Mouse (Mus musculus) hindbrain, embryonic 12.5 days (tissue): Measurements from ENCODE around the gene Il17re. TPM values are rescaled to one million over a fixed set of nuclear protein-coding genes. Genes with fewer than 3 reads are reported as not detected.

Experiments
- ATAC-seq: fragments of 200-750 bp; cut with Nextera tagmentation; 2 replicates; pipeline ENCODE4 v1.8.0; 2017; ENCODE audit warnings: moderate TSS enrichment; ENCODE audit not compliant: low FRiP score
- H3K27ac ChIP-seq: fragments of 300-500 bp; sonication (generic); 2 replicates; pipeline ENCODE4 v1.5.1; 2016; ENCODE audit warnings: mild to moderate bottlenecking
- H3K27me3 ChIP-seq: fragments of 300-500 bp; sonication (generic); 2 replicates; pipeline ENCODE4 v1.6.1; 2016; ENCODE audit warnings: mild to moderate bottlenecking
- H3K36me3 ChIP-seq: fragments of 300-500 bp; sonication (generic); 2 replicates; pipeline ENCODE4 v1.6.1; 2016; ENCODE audit warnings: mild to moderate bottlenecking
- H3K4me1 ChIP-seq: fragments of 300-500 bp; sonication (generic); 2 replicates; pipeline ENCODE4 v1.6.1; 2016
- H3K4me2 ChIP-seq: fragments of 300-500 bp; sonication (generic); replicated peaks from 2 replicates; pipeline ENCODE4 v1.6.1; 2016; ENCODE audit warnings: mild to moderate bottlenecking
- H3K4me3 ChIP-seq: fragments of 300-500 bp; sonication (generic); 2 replicates; pipeline ENCODE4 v1.5.1; 2016; ENCODE audit warnings: mild to moderate bottlenecking
- H3K9ac ChIP-seq: fragments of 300-500 bp; sonication (generic); 2 replicates; pipeline ENCODE4 v1.6.1; 2016; ENCODE audit warnings: mild to moderate bottlenecking, moderate library complexity
- H3K9me3 ChIP-seq: fragments of 300-500 bp; sonication (generic); replicated peaks from 2 replicates; pipeline ENCODE4 v1.6.1; 2016; ENCODE audit warnings: mild to moderate bottlenecking
- WGBS: fragments of 180-500 bp; shearing (Covaris S2); methylation state at CpG from one replicate; pipeline ENCODE4 v1.1.7; 2016; 5-methylcytosine and 5-hydroxymethylcytosine counted together
- polyA plus RNA-seq: library from polyadenylated mRNA; unstranded; fragments of >200 nt; fragmentation: Nextera tagmentation; extraction: Ambion mirVana; gene quantifications from 2 replicates; pipeline ENCODE4 v1.2.1, GENCODE M21; 2016

Gene Il17re
- polyA plus RNA-seq, 1 experiment from 2014 or later: 1.1 TPM

DNA sequence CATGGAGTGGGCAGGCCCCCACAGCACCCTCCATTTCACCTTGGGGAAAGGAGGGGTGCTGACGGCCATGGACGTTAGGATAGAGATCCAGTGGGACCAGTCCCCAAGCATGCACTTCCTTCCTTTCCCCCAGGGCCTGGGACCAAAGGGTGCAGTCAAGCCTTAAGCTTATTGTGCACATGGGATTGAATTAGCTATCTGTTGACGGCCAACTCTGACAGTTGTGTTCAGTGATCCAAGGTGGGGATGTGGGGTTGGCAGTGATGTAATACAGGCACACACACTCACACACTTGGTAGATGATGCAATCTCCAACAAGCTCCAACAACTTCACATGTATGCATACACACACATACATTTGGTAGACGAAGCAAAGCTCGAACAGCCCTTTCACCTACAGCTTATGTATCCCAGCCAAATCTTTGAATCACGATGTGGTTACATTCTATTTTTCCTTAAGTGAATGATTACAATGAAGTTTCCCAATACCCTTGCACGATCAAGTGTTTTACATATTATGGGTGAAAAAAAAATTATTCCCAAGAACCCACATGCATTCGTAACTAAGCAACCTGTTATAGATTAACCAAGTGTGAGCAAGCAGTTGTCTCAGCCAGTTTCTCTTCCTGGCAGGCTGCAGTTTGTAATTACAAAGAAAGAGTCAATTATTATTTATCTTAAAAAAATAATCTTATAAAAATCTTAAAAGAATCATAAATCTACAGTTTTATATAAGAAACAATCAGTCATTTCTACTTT is 13.9 kb upstream of the Il17re start:
- H3K4me2 ChIP-seq: no peak overlapping the region
- peaks cover 8% of the 10 kb centered on the region for H3K4me1 ChIP-seq
- 82% methylated on average over 6 of the region's 8 CpGs for WGBS
- no peak overlapping the region for H3K27ac ChIP-seq
- peaks cover 28% of the 10 kb centered on the region for H3K36me3 ChIP-seq
- H3K9me3 ChIP-seq: no peaks in the 10 kb centered on the region
- no peak overlapping the region for H3K9ac ChIP-seq
- no peaks in the 10 kb centered on the region for H3K27me3 ChIP-seq
- no peak overlapping the region for H3K4me3 ChIP-seq
- ATAC-seq: no peak

DNA sequence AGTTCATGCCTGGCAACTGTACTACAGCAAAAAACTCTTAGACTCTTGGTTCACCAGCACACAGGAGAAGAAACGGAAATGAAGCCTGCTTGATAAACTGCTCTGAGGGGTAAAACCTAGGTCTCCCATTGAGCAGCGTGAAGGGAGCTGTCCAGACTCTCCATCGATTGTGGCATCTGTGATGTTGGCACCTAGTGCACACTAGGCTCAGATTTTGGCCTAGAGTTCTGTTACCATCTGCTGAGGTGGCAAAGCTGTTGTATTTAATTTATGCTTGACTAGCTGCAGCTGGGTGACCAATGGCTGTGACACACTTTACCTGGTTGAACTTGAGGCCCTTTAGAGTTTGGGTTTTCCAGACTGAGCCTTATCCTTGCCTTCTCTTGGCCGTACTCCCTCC is 10.6 kb upstream of the Il17re start:
- no peaks in the 10 kb centered on the region for H3K9me3 ChIP-seq
- no peaks in the 10 kb centered on the region for H3K27me3 ChIP-seq
- WGBS: 95% methylated on average over 4 of the region's 4 CpGs
- peaks cover 8% of the 10 kb centered on the region for H3K4me1 ChIP-seq
- no peak overlapping the region for H3K27ac ChIP-seq
- H3K36me3 ChIP-seq: peaks cover 28% of the 10 kb centered on the region
- H3K4me3 ChIP-seq: no peak overlapping the region
- H3K4me2 ChIP-seq: no peak overlapping the region
- H3K9ac ChIP-seq: no peak overlapping the region
- no peak for ATAC-seq

DNA sequence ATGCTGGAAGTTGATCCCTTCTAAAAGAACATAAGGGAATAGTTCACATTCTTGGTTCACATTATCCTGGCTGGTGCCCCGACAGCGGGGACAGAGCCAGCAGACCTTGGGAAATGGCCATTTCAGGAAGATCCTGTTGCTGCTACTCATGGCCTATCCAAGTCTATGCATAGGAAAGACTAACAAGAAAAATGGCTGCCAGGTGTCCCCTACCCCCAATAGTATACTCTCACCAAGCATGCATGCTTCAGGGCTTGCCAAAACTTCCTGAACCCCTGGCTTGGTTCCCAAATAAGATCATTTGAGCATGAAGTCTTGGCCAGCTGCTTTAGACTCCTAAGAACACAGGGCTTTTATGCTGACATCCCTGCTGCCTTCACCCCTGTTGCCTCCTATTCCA is 6.4 kb upstream of the Il17re start:
- H3K4me2 ChIP-seq: no peak overlapping the region
- WGBS: 86% methylated on average over 2 of the region's 2 CpGs
- no peaks in the 10 kb centered on the region for H3K27me3 ChIP-seq
- ATAC-seq: no peak
- H3K27ac ChIP-seq: no peak overlapping the region
- H3K4me3 ChIP-seq: no peak overlapping the region
- H3K9me3 ChIP-seq: no peaks in the 10 kb centered on the region
- H3K4me1 ChIP-seq: no peaks in the 10 kb centered on the region
- H3K9ac ChIP-seq: no peak overlapping the region
- H3K36me3 ChIP-seq: peaks cover 22% of the 10 kb centered on the region

DNA sequence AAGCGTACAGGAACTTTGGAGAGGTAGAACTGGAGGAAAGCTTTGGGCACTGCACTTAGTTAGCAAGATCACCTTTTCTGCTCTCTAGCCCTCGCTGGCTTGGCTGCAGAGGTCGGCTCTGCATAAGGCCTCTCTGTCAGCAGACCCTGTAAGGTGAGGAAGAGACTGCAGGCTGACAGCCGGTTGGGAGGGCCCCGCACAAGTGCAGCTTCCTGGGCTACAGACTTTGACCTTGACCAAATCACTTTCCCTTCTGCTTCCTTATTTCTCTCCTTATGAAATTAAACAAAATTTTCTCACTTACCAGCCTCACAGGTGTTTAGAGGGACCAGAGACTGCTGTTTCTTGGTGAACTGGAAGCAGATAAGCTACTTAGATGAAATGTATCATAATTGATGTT is 3.3 kb upstream of the Il17re start:
- WGBS: 74% methylated on average over 5 of the region's 5 CpGs
- no peak overlapping the region for H3K27ac ChIP-seq
- H3K4me1 ChIP-seq: no peaks in the 10 kb centered on the region
- H3K4me2 ChIP-seq: no peak overlapping the region
- no peak for ATAC-seq
- no peak overlapping the region for H3K4me3 ChIP-seq
- no peaks in the 10 kb centered on the region for H3K9me3 ChIP-seq
- H3K36me3 ChIP-seq: no peaks in the 10 kb centered on the region
- H3K9ac ChIP-seq: no peak overlapping the region
- H3K27me3 ChIP-seq: peaks cover 5% of the 10 kb centered on the region; the same call in 1 of the 2 replicates

DNA sequence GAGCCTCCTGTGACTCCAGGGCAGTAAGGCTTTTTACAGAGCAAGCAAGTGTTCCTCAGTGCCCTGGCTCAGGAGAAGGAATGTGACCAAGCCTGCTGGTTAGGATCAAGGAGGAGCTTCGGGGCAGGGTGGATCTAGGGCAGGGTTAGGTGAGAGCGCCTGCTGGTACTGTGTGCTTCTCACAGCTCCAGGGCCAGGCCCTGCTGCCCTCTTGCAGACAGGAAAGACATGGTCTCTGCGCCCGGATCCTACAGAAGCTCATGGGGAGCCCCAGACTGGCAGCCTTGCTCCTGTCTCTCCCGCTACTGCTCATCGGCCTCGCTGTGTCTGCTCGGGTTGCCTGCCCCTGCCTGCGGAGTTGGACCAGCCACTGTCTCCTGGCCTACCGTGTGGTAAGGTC is 351 bp downstream of the Il17re start:
- no peak overlapping the region for H3K4me3 ChIP-seq
- H3K4me1 ChIP-seq: no peaks in the 10 kb centered on the region
- 70% methylated on average over 10 of the region's 10 CpGs for WGBS
- H3K9me3 ChIP-seq: no peaks in the 10 kb centered on the region
- no peaks in the 10 kb centered on the region for H3K36me3 ChIP-seq
- peaks cover 5% of the 10 kb centered on the region; the same call in 1 of the 2 replicates for H3K27me3 ChIP-seq
- H3K4me2 ChIP-seq: no peak overlapping the region
- H3K27ac ChIP-seq: no peak overlapping the region
- no peak overlapping the region for H3K9ac ChIP-seq
- ATAC-seq: no peak

DNA sequence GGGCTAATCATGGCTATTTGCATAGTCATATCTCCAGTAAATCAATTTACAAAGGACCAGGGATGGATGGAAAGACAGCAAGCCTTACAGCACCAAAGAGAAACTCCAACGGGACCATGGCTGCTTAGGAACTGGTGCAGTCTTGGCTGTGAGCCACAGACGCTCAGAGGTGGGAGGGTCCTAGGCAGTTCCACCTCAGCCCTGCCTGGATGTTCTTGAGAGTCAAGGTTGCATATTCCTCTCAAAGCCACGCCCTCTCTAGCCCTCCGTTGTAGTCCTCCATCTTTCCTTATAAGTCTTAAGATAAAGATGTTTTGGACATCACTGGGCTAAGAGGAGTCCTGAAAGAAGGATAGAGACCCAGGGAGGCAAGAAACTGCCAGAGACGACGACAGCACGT is 5.8 kb downstream of the Il17re start:
- WGBS: 73% methylated on average over 7 of the region's 7 CpGs
- no peaks in the 10 kb centered on the region for H3K4me1 ChIP-seq

DNA sequence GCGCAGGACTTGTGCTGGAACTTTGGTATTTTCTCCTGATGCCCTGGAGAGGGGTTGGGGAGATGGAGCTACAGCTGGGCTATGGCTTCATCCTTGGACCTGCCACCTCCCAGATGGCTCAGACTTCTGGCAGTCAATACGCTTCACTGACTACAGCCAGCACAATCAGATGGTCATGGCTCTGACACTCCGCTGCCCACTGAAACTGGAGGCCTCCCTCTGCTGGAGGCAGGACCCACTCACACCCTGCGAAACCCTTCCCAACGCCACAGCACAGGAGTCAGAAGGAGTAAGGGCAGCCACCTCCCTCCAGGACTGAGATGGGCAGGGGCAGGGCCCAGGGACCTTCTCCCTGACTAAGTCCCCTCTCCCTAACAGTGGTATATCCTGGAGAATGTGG is 7.3 kb downstream of the Il17re start:
- H3K27me3 ChIP-seq: peaks cover 21% of the 10 kb centered on the region
- no peak overlapping the region for H3K27ac ChIP-seq
- no peak overlapping the region for H3K9ac ChIP-seq
- peaks cover 9% of the 10 kb centered on the region for H3K4me1 ChIP-seq
- H3K9me3 ChIP-seq: no peaks in the 10 kb centered on the region
- 40% methylated on average over 5 of the region's 5 CpGs for WGBS
- ATAC-seq: no peak
- no peaks in the 10 kb centered on the region for H3K36me3 ChIP-seq
- H3K4me3 ChIP-seq: no peak overlapping the region
- no peak overlapping the region for H3K4me2 ChIP-seq

More for the DNA sequence above, 5.8 kb downstream of the Il17re start:
- Histone ChIP-seq H3K27me3 (peaks cover 7% of the 10 kb centered on the region), H3K27ac (no peak overlapping the region), H3K36me3 (no peaks in the 10 kb centered on the region), H3K9me3 (no peaks in the 10 kb centered on the region), H3K4me3 (no peak overlapping the region), H3K4me2 (no peak overlapping the region), H3K9ac (no peak overlapping the region)
- no peak for ATAC-seq

DNA sequence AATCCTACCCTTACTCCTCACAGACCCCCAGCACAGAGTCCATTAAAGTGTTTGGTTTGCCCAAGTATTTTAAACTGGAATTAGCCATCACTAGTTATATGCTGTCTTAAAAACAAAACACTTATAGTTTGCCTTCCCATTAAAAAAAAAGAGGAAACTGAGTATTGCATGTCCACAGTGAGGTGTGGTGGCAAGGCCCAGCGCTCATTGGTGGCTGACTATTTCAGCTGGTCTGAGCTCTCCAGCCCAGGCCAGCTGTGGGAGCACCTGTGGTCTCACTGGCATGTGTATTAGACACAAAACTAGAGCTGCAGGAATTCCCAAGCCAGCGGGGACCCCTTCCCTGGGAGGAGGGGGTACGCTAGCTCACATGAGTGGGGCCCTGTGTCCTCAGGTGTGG is 10.2 kb downstream of the Il17re start:
- Histone ChIP-seq H3K9ac (no peak overlapping the region), H3K36me3 (no peaks in the 10 kb centered on the region), H3K4me3 (no peak overlapping the region), H3K9me3 (no peaks in the 10 kb centered on the region), H3K4me1 (peaks cover 15% of the 10 kb centered on the region), H3K27ac (no peak overlapping the region), H3K27me3 (peaks cover 42% of the 10 kb centered on the region), H3K4me2 (peak overlapping the region; percentile 62; the same call in 1 of the 2 replicates)
- ATAC-seq: 0 out of 2 replicates have a peak, but pooled peaks have one; percentile 8
- 70% methylated on average over 3 of the region's 3 CpGs for WGBS

DNA sequence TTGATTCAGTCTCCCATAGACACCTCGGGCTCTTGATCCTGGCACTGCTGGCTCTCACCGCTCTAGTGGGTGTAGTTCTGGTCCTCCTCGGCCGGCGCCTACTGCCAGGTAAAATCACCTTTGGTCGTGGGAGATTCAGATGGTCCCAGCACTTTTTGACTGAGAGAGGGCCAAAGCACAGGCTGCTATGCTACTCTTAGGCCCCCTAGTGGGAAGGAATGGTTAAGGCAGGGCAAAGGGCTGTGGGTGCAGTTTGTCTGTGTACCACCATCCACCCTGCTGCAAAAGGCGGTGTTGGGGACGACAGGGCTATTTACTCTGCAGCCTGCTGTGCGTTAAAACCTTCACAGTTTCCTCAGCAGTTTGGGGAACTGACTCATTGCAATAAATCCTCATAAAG is 10.7 kb downstream of the Il17re start:
- peaks cover 42% of the 10 kb centered on the region for H3K27me3 ChIP-seq
- H3K27ac ChIP-seq: no peak overlapping the region
- H3K4me1 ChIP-seq: peaks cover 15% of the 10 kb centered on the region
- no peaks in the 10 kb centered on the region for H3K36me3 ChIP-seq
- WGBS: 8% methylated on average over 9 of the region's 9 CpGs
- no peaks in the 10 kb centered on the region for H3K9me3 ChIP-seq
- H3K9ac ChIP-seq: peak overlapping the region; percentile 10; the same call in 1 of the 2 replicates
- H3K4me2 ChIP-seq: peak overlapping the region; percentile 62
- peak; percentile 51 for ATAC-seq
- peak overlapping the region; percentile 36 for H3K4me3 ChIP-seq

DNA sequence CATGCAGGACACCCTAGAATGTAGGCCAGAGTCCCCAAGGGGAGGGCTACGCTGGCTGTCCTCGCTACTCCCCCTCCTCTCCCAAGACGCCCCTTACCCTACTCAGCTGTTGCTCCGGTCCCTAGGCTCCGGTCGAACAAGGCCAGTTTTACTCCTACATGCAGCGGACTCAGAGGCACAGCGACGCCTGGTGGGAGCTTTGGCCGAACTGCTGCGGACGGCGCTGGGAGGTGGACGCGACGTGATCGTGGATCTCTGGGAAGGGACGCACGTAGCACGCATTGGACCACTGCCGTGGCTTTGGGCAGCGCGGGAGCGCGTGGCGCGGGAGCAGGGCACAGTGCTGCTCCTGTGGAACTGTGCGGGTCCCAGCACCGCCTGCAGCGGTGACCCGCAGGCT is 11.1 kb downstream of the Il17re start:
- H3K9ac ChIP-seq: peak overlapping the region; percentile 10
- peak overlapping the region; percentile 36 for H3K4me3 ChIP-seq
- H3K9me3 ChIP-seq: no peaks in the 10 kb centered on the region
- under 1% methylated on average over 31 of the region's 31 CpGs for WGBS
- peaks cover 42% of the 10 kb centered on the region for H3K27me3 ChIP-seq
- no peak overlapping the region for H3K27ac ChIP-seq
- no peaks in the 10 kb centered on the region for H3K36me3 ChIP-seq
- H3K4me2 ChIP-seq: peak overlapping the region; percentile 62
- ATAC-seq: peak; percentile 72
- H3K4me1 ChIP-seq: peaks cover 15% of the 10 kb centered on the region

DNA sequence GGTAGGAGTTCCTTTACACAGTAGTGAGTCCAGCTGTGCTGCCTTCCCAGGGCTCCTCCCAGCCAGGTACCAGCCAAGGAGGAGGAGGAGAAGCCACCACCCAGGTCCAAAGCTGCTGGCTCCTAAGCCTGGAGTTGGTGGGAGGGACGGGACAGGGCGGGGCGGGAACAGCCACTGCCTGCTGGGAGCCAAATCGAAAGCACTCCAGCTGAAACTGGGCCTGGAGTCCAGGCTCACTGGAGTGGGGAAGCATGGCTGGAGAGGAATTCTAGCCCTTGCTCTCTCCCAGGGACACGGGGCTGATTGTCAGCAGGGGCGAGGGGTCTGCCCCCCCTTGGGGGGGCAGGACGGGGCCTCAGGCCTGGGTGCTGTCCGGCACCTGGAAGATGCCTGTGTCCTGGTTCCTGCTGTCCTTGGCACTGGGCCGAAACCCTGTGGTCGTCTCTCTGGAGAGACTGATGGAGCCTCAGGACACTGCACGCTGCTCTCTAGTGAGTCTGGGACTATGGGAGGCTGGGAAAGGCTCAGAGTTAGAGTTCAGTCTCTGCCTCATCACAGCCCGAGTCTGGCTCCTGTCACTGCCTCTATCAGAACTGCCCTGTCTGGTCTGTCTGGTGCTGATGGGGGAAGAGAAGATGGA is 13.1 kb downstream of the Il17re start, which contains the start of gene Il17rc:
Gene Il17rc (plus strand): TSS at position 131 of the 640 bp plus-strand sequence.
- 24% methylated on average over 12 of the region's 12 CpGs for WGBS
- peak within 1 kb of the TSS; percentile 27 for H3K4me2 ChIP-seq
- no peaks in the 10 kb centered on the region for H3K36me3 ChIP-seq
- no peaks in the 10 kb centered on the region for H3K9me3 ChIP-seq
- no peak within 1 kb of the TSS for H3K4me3 ChIP-seq
- no peak within 1 kb of the TSS; the same call in 1 of the 2 replicates for H3K9ac ChIP-seq
- H3K27ac ChIP-seq: no peak within 1 kb of the TSS
- ATAC-seq: no peak
- peaks cover 40% of the 10 kb centered on the region for H3K27me3 ChIP-seq
- peaks cover 15% of the 10 kb centered on the region for H3K4me1 ChIP-seq

DNA sequence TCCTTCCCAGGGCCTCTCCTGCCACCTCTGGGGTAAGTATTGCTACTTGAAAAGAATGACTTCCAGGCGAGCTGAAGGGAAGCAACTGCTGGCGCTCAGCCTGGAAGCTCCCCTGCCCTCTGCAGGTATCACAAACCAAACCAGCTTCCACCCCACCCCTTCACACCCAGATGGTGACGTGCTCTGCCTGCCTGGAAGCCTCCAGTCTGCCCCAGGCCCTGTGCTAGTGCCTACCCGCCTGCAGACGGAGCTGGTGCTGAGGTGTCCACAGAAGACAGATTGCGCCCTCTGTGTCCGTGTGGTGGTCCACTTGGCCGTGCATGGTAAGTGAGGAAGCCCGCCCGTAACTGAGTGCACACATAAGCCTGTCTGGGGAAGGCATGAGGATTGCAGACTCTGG is 13.8 kb downstream of the Il17re start:
- H3K4me3 ChIP-seq: no peak overlapping the region
- H3K27ac ChIP-seq: no peak overlapping the region
- no peaks in the 10 kb centered on the region for H3K9me3 ChIP-seq
- no peak for ATAC-seq
- no peak overlapping the region for H3K9ac ChIP-seq
- WGBS: 68% methylated on average over 10 of the region's 10 CpGs
- peaks cover 15% of the 10 kb centered on the region for H3K4me1 ChIP-seq
- no peak overlapping the region for H3K4me2 ChIP-seq
- H3K27me3 ChIP-seq: peaks cover 40% of the 10 kb centered on the region
- no peaks in the 10 kb centered on the region for H3K36me3 ChIP-seq
